Mouse (Mus musculus): Measurements from ENCODE around the gene Tbc1d10a.

Tbc1d10a gene

GRCm38 (mm10) chr11:4240151-4240550 lies 53.6 kb downstream of the Tbc1d10a start:
- no peak for DNase-seq

GRCm38 (mm10) chr11:4241180-4241579 lies 54.6 kb downstream of the Tbc1d10a start:
- DNase-seq: no peak

GRCm38 (mm10) chr11:4246126-4246525 lies 59.5 kb downstream of the Tbc1d10a start:
- DNase-seq: no peak

- DNase-seq: no peak
Measured at GRCm38 (mm10) chr11:4246623-4247022, 60.0 kb downstream of the Tbc1d10a start.

GRCm38 (mm10) chr11:4247201-4247959 lies 60.8 kb downstream of the Tbc1d10a start:
- no peak for DNase-seq

- no peak for DNase-seq
Measured at GRCm38 (mm10) chr11:4249151-4249550, 62.6 kb downstream of the Tbc1d10a start.

- no peak for DNase-seq
Measured at GRCm38 (mm10) chr11:4250290-4250689, 63.7 kb downstream of the Tbc1d10a start.

- DNase-seq: no peak
Measured at GRCm38 (mm10) chr11:4251376-4251775, 64.8 kb downstream of the Tbc1d10a start.

GRCm38 (mm10) chr11:4252886-4253285 lies 66.3 kb downstream of the Tbc1d10a start:
- DNase-seq: no peak

GRCm38 (mm10) chr11:4256846-4257607 lies 70.4 kb downstream of the Tbc1d10a start, which contains the start of gene Lif:
Gene Lif, plus strand, starts transcription at chr11:4257557.
- DNase-seq: no peak

GRCm38 (mm10) chr11:4257756-4258155 lies 71.2 kb downstream of the Tbc1d10a start:
- no peak for DNase-seq

GRCm38 (mm10) chr11:4258657-4259082 lies 72.1 kb downstream of the Tbc1d10a start:
- peak; percentile 77 for DNase-seq

- DNase-seq: no peak
Measured at GRCm38 (mm10) chr11:4260463-4261187, 74.0 kb downstream of the Tbc1d10a start.

- DNase-seq: no peak
Measured at GRCm38 (mm10) chr11:4261188-4261494, 74.6 kb downstream of the Tbc1d10a start.

- DNase-seq: no peak
Measured at GRCm38 (mm10) chr11:4261969-4262368, 75.4 kb downstream of the Tbc1d10a start.

GRCm38 (mm10) chr11:4262847-4263246 lies 76.3 kb downstream of the Tbc1d10a start:
- no peak for DNase-seq

GRCm38 (mm10) chr11:4263296-4263695 lies 76.7 kb downstream of the Tbc1d10a start:
- DNase-seq: no peak

GRCm38 (mm10) chr11:4264066-4264465 lies 77.5 kb downstream of the Tbc1d10a start:
- DNase-seq: no peak

All from right cerebral cortex, postnatal 25 days (tissue).